Mouse (Mus musculus) thymus, postnatal 36 days (tissue): ENCODE measurements at regions not wholly inside any gene's neighbourhood (a gene's known extent, or its start where the extent isn't known, plus 50 kb on each side); places are given as distances from the start of the nearest gene placed in this dataset.
"Not testable (repeated sequence)": the region's sequence is repeated elsewhere in the genome, so short reads cannot be mapped to it uniquely, and the experiment has no call there.

Source experiments
- DNase-seq, 2 experiments: peaks; one replicate each; pipeline ENCODE4 v3.0.0; 2022; ENCODE audit warnings: mixed read lengths in 2 of 2

GRCm38 (mm10) chr1:161614091-161614490 lies 119.6 kb downstream of the Tnfsf18 start:
- not testable (repeated sequence) for DNase-seq

- not testable (repeated sequence) for DNase-seq
Measured at GRCm38 (mm10) chr1:161613658-161614057, 119.2 kb downstream of the Tnfsf18 start.

GRCm38 (mm10) chr1:161607446-161607845 lies 113.0 kb downstream of the Tnfsf18 start:
- no peak for DNase-seq

- DNase-seq: no peak
Measured at GRCm38 (mm10) chr1:161602150-161602549, 107.7 kb downstream of the Tnfsf18 start.

- no peak for DNase-seq
Measured at GRCm38 (mm10) chr1:161601167-161601566, 106.7 kb downstream of the Tnfsf18 start.

- DNase-seq: no peak
Measured at GRCm38 (mm10) chr1:161598167-161598566, 103.7 kb downstream of the Tnfsf18 start.

GRCm38 (mm10) chr1:161576530-161576929 lies 82.1 kb downstream of the Tnfsf18 start:
- DNase-seq: no peak

GRCm38 (mm10) chr1:161575939-161576338 lies 81.5 kb downstream of the Tnfsf18 start:
- DNase-seq: no peak

GRCm38 (mm10) chr1:161575171-161575570 lies 80.7 kb downstream of the Tnfsf18 start:
- no peak for DNase-seq

- DNase-seq: no peak
Measured at GRCm38 (mm10) chr1:161570762-161571161, 76.3 kb downstream of the Tnfsf18 start.

GRCm38 (mm10) chr1:161567826-161568225 lies 73.4 kb downstream of the Tnfsf18 start:
- DNase-seq: no peak

GRCm38 (mm10) chr1:161560368-161560767 lies 65.9 kb downstream of the Tnfsf18 start:
- DNase-seq: no peak
